Mouse (Mus musculus): ENCODE measurements around the gene Zfp146.
"Not testable (repeated sequence)": the region's sequence is repeated elsewhere in the genome, so short reads cannot be mapped to it uniquely, and the experiment has no call there.

Zfp146 gene

DNA sequence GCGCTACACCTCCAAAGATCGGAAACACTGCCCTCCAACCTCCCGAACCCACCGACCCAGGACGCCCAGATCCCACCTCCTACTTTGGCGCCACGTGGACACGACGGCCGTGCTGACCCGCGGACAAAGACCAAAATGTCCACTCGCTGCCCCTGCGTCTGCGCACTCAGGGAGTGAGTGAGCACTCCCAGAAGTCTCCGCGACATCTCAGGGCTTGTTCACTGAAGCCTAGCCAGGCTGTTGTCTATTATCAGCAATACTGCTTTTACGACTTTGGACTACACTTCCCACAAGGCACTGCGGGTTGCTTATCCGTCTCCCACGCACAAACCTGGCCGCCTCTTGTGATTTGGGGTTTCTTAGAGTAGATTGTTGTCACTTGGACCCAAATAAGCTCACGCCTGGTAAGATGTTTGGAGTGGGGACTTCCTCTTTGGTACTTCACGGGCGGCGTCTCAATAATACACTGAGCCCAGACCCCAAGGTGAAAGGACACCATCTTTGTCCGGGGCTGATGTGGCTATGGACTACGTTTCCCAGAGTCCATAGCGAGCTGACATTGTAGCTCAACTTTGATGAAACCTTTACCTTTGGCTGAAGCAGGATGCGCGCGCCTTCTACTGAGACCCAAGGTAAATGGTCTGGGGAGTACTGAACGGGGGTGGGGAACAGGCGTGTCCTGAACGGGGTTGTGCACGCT, at the start of gene Zfp146:
Gene Zfp146 (minus strand): TSS at position 168 of the 700 bp plus-strand sequence.
- peak; percentile 73 to 86 for DNase-seq (ENCODE audit: low spot score in 2 of 2)

- DNase-seq (ENCODE audit: low spot score in 2 of 2): no peak
Observed at GRCm38 (mm10) chr7:30217277-30217676, 47.7 kb upstream of the Zfp146 start.

GRCm38 (mm10) chr7:30216723-30217151, 47.2 kb upstream of the Zfp146 start:
- peak in 1 of 2 experiments; percentile 63 for DNase-seq (ENCODE audit: low spot score in 2 of 2)

DNA sequence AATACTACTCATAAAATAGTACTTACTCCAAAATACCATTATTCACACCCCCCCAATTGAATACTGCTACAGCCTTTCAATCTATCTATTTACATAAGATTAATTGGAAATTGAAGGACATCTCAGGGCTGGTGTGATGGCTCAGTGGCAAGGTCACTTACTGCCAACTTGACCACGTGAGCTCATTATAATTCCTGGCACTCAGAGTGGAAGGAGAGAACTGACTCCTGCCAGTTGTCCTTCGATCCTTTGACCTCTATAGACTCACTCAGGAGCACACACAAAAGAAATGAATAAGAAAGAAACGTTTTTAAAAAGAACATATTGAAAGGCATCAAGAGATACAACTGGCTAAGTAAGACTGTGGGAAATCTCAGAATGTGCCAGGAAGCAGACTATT, 46.3 kb upstream of the Zfp146 start:
- DNase-seq (ENCODE audit: low spot score in 2 of 2): no peak

- DNase-seq (ENCODE audit: low spot score in 2 of 2): no peak
Observed at GRCm38 (mm10) chr7:30213881-30214280, 44.3 kb upstream of the Zfp146 start.

DNA sequence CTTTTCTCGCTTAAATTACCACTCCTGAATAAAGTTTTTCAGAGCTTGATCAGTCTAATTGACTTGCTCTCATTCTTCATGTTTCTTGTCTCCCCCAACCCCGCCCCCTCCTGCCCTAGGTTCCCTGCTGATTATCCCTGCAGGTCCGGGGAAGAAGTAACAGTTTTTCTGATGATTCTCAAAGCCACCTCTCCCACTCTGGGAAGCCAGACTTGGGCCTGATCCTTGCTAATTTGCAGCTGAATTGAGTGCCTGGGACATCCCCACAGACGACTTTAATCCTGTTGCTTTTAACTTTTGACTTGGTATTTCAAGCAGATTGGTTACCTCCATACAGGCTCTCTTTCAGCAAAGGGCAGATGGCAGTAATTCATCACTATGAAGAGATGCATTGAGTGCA, 41.5 kb upstream of the Zfp146 start:
- DNase-seq (ENCODE audit: low spot score in 2 of 2): no peak

GRCm38 (mm10) chr7:30206364-30206763, 36.8 kb upstream of the Zfp146 start:
- not testable (repeated sequence) for DNase-seq (ENCODE audit: low spot score in 2 of 2)

DNA sequence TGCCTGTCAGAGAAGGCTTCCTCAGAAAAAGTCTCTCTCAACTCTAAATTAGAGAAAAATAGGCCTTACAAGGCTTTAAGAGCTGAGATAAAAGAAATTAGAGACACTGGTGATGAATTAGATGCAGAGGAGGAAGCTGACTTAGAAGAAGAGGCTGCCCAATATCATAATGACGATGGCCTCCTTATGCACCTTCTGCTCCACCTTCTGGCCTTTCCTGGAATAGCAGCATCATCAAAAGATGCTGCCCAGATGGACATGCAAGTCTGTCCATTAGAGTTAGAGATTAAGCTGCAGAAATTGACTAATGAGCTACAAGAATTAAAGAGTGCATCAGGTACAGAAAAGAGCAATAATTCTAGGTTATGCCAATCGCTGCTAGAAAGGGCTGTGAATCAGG, 35.8 kb upstream of the Zfp146 start:
- peak in 1 of 2 experiments; percentile 58 for DNase-seq (ENCODE audit: low spot score in 2 of 2)

GRCm38 (mm10) chr7:30204380-30204779, 34.8 kb upstream of the Zfp146 start:
- no peak for DNase-seq (ENCODE audit: low spot score in 2 of 2)

GRCm38 (mm10) chr7:30202895-30203690, 33.5 kb upstream of the Zfp146 start:
- no peak for DNase-seq (ENCODE audit: low spot score in 2 of 2)

DNA sequence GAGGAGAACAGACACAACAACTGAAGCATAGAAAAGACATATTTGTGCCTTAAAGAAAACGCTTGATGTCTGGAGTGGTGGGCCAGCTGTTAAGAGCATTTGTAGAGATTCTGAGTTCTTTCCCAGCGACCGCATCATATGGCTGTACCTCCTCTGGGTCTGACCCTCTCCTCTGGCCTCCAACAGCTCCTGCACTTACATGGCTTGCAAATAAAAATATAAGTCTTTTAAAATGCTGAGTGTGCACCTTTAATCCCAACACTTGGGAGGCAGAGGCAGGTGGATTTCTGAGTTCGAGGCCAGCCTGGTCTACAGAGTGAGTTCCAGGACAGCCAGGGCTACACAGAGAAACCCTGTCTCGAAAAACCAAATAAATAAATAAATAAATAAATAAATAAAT, 31.1 kb upstream of the Zfp146 start:
- not testable (repeated sequence) for DNase-seq (ENCODE audit: low spot score in 2 of 2)

DNA sequence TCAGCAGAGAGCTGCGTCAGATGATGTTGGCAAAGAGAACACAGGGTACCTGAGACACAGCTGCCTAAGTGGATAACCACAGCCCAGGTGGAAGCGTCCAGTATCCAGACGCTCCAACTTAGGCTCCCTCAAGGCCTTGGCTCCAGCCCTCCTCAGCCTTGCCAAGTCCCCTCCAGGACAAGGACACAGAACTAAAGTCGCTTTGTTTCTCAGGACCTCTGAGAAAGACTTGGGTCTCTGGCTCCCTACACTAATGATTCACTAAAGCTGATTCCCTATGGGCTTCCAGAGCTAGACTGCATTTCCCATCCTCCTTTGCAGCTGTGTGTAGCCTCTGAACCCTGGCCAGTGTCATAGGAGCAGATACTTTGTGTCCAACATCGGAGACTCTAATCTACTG, 30.6 kb upstream of the Zfp146 start:
- no peak for DNase-seq (ENCODE audit: low spot score in 2 of 2)

DNA sequence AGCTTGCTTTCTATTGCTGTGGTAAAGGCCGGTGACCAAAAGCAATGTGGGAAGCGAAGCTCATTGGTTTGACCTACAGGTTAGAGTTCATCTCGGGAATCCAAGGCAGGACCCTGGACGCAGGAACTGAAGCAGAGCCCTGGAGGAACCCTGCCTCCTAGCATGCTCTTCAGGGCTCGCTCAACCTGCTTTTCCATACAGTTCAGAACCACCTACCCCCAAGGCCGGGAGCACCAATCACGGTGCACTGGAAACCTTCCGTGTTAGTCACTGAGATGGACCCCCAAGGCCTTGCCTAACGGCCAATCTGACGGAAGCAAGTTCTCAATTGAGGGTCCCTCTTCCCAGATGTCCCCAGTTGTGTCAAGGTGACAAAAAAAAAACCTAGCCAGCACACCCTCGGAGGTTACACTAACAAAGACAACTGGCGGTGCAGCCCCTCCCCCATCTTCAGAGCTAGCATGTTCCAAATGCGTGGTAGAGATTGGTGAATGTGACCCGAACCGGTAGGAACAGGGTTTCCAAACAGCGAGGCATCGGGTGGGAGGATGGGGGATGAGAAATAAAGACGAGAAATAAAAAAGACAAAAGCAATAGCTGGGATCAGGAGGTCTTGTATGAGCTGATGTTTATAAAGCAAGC, 30.1 kb upstream of the Zfp146 start:
- no peak for DNase-seq (ENCODE audit: low spot score in 2 of 2)

- peak in 1 of 2 experiments; percentile 52 for DNase-seq (ENCODE audit: low spot score in 2 of 2)
Observed at GRCm38 (mm10) chr7:30198481-30198971, 29.0 kb upstream of the Zfp146 start, which contains the start of gene Capns1. TSS of gene Capns1 (minus strand) at chr7:30198811.

DNA sequence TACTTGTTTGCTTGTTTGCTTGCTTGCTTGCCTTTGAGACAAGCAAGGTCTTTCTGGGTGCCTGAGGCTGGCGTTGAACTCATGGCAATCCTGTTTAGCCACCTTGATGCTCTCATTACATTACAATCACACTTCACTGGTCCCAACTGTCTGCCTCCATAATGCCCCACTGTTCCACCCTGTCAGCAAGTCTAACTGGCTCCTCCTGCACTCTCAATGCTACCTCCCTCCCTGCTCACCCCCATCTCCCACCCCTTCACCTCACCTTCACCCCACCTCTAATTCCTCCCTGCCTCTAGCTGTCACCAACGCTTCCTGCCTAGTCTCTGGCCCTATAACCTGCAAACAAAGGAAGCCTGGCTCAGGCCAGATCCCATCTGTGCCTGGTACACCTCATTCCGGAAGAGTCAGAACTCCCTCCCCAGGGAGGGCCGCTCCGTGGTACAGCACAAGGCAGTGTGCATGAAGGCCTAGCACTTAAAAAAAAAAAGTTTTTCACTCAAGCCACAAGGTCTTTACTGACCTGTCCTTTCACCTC, 28.1 kb upstream of the Zfp146 start:
- DNase-seq (ENCODE audit: low spot score in 2 of 2): no peak

DNA sequence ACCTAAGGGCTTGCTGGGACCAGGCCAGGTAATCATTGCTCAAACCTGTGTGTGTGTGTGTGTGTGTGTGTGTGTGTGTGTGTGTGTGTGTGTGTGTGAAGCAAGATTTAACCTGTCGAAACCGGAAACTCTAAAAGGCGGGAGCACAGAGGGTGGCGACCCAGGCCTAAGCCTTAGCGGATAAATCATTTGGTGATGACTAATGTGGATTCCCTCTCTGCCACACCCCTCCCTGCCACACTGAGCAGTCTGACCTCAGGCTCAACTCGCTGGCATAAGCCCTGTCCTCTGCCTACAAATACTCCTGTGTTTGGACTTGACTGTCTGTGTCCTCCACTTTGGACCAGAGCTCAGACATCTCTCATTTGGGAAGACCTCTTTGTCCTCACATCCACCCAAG, 26.6 kb upstream of the Zfp146 start:
- DNase-seq (ENCODE audit: low spot score in 2 of 2): no peak

DNA sequence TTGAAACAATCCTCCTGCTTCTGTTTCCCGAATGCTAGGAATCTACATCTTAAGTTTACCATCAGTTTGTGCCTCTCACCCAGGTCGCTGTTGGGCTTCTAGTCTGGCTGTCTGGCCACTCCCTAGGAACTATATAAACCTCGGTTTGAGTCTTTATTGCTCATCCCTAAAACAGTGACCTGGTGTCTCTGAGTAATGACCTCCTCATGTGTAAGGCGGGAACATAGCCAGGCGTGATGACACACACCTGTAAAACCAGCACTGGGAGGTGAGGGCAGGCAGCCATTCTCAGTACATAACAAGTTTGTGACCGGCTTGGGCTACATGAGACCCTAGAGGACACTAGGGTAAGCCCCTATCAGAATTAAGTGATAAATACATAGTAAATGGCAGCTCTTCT, 25.9 kb upstream of the Zfp146 start:
- no peak for DNase-seq (ENCODE audit: low spot score in 2 of 2)

GRCm38 (mm10) chr7:30194884-30195283, 25.3 kb upstream of the Zfp146 start:
- DNase-seq (ENCODE audit: low spot score in 2 of 2): peak; percentile 89 to 93

GRCm38 (mm10) chr7:30194101-30194831, 24.7 kb upstream of the Zfp146 start:
- no peak for DNase-seq (ENCODE audit: low spot score in 2 of 2)

DNA sequence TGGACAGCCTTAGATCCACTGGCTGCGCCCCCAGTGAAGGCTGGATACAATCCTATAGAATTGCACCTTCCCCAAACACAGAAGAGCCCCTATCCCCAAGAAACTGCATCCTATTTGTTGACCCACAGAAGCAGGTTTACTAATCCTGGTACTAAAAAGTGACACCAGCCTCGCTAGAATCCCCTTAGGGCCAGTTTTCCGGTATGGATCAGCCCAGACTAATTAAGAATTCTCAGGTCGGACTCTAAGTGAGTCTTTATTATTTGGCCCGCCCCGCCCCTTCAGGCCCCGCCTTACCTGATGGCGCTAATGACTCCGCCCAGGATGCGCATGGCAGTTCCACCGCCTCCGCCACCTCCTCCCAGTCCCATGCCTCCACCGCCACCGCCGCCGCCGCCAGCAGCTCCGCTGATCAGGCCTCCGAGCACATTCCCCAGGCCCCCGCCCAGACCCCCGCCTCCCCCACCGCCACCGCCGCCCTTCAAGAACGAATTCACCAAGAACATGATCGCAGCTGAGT, 24.1 kb upstream of the Zfp146 start:
- peak; percentile 73 to 74 for DNase-seq (ENCODE audit: low spot score in 2 of 2)

GRCm38 (mm10) chr7:30193013-30193412, 23.5 kb upstream of the Zfp146 start:
- DNase-seq (ENCODE audit: low spot score in 2 of 2): no peak

Measured in spleen, postnatal 14 days (tissue).